Mouse (Mus musculus) cerebellum, adult (tissue): ENCODE measurements at regions not wholly inside any gene's neighbourhood (a gene's known extent, or its start where the extent isn't known, plus 50 kb on each side); places are given as distances from the start of the nearest gene placed in this dataset.

ENCODE experiments used
- ATAC-seq: cut with Nextera tagmentation; 2 replicates; pipeline ENCODE4 v1.9.2; 2017; ENCODE audit warnings: mild to moderate bottlenecking, moderate library complexity, mixed read lengths; ENCODE audit not compliant: insufficient number of reproducible peaks, low FRiP score, low TSS enrichment

DNA sequence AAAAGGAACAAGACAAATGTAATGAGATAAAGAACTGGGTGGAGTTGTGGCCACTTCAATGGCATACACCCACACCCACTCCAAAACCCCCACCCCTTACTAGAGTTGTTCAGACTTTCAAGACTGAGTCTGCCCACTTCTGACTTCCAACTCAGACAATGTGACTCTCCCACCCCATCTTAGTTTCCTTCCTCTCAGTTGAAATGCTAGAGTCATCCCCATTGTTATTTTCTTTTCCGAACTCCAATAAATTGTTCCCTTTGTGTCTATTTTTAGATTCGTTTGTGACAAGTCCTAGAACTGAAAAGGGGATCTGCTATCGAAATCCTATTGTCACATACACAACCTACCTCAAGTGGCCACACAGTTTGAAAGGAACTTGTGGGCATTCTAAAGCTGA lies 200.7 kb upstream of the Bmp2 start:
- ATAC-seq = no peak

DNA sequence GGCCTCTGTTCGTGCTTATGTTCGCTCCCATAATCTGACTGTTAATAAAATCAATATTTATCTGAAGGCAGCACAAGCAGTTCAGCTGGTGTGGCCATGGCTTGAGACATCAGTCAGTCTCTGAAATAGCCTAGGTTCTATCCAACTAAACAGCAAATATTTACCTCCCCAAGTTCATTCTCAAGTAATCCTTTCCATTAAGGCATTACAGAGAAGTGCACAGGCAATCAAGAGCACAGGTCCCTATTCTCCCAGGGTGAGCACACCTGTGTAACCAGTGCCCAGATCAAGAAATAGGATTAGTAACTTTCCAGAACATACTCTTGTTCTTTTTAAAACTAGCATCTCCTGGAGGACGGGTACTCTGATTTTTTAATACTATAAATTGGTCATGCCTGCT lies 199.2 kb upstream of the Bmp2 start:
- ATAC-seq = no peak

- ATAC-seq = no peak
Measured at GRCm38 (mm10) chr2:133362693-133363443, 189.1 kb upstream of the Bmp2 start.

DNA sequence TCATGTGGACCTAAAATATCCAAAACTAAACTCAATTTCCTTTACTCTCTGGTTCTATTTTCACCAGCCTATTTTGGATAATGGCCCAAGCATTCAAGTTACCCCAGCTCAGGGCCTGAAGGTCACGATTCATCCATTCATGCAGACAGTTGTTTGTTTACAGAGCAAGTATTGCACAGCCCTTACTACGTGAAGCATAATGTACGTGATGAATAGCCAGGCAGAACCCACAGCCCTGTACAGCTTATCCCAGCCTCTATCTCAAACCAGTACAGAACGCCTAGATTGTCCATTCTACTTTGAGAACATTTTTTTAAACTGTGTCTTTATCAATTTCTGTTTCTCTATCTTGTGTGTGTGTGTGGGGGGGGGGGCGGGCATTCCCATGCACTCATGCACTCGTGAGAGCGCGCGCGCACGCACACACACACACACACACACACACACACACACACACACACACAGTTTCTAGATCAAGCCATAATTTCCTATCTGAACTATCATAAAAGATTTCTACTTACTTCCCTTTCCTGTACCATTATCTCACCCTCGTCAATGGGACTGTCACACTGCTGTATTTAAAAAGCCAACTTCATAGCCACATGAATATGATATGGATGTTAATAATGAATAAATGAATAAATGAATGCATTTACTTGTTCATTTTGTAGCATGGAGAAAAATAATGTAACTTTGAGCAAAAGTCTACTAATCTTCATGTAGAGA lies 180.3 kb upstream of the Bmp2 start:
- ATAC-seq = no peak

- ATAC-seq = no peak
Measured at GRCm38 (mm10) chr2:133373543-133373942, 178.4 kb upstream of the Bmp2 start.

- no peak for ATAC-seq
Measured at GRCm38 (mm10) chr2:133381054-133381453, 170.9 kb upstream of the Bmp2 start.

DNA sequence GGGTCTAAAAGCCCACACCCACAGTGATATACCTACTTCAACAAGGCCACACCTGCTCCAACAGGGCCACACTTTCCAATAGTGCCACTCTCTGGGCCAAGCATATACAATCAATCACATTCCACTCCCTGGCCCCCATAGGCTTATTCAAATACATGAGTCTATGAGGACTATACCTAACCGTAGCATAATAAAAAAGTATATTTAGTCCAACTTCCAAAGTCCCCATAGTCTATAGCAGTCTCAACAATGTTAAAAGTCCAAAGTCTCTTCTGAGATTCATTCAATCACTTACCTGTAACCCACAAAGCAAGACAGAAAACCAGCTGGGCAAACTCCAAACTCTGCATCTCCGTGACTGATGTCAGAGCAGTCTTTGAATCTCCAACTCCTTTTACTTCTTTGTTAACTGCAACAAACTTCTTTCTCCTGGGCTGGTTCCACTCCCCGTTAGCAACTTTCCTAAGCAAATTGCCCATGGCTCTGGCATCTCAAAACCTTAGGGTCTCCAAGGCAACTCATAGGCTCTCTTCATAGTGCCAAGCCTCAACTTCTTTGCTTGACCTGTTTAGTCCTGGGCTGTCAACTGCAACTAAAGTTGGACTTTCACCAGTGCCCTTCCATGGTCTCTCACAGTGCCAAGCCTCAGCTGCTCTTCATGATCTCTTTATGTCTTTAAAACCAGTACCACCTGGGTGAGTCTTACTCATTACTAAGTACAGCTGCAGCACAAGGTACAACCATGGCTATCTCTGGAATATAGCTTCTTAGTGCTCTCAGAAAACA lies 168.6 kb upstream of the Bmp2 start:
- no peak for ATAC-seq

DNA sequence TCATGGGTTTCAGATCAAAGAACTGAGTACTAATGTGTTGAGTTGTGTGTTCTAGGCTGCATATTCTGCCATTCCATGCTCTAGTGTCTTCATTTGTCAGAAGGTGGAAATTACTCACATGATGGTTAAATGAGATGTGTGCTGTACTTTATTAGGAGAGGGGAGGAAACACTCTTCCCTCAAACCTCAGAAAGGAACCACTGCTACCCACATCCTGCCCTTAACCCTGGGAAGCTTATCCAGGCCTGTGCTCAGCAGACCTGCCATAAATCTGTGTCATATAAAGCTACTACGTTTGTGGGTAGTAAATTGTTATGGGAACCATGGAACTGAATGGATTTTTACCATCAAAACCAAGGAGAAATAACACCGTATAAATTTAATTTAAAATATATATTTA lies 166.7 kb upstream of the Bmp2 start:
- ATAC-seq = no peak

GRCm38 (mm10) chr2:133387349-133387748 lies 164.6 kb upstream of the Bmp2 start:
- ATAC-seq = no peak

- ATAC-seq = no peak
Measured at GRCm38 (mm10) chr2:133392298-133392697, 159.7 kb upstream of the Bmp2 start.

GRCm38 (mm10) chr2:133397566-133397965 lies 154.4 kb upstream of the Bmp2 start:
- no peak for ATAC-seq

DNA sequence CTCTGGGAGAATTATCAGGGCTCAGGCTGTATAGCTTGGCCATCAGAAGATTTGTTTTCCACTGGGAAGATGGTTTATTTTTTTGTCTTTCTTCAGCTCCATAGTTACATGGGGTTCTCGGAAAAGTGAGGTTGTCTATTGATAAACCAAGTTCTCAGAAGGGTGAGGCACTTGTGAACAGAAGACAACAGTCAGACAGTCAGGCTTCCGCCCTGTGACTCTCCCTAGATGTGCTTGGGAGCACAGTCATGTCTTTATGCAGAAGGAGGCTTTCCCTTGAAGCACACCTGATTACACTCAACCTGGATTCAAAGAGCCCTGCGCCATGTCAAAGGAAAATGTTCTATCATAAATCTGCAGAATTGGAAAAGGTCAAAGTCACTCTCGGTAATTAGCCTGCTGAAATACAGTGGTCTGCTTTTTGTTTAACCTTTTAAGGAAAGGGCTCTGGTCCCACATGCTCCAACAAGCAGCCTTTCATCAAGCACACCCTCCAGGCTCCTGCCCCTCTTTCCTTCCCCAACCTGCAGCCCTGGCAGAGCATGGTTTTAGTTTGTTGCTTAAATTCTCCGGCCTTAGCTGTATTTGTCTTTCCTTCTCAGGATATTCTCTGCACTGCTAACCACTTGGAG lies 152.8 kb upstream of the Bmp2 start:
- ATAC-seq = no peak

DNA sequence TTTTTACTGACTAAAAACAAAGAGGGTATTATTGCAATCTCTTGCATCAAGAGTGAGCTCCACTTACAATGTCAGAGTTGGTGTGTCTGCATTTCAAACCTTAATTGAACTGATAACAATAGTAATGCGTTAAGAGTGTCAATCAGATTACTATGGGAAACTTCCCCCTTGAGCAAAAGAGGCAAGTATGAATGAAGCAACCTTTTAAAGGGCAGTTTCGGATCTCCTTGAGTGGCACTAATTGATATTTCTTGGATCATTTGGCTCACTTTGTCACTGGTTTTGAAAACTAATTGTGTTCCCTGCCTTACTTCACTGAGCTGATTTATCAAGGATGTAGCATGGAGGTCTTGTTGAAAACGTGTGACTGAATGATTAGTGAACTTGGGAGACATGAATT lies 151.0 kb upstream of the Bmp2 start:
- ATAC-seq = no peak

DNA sequence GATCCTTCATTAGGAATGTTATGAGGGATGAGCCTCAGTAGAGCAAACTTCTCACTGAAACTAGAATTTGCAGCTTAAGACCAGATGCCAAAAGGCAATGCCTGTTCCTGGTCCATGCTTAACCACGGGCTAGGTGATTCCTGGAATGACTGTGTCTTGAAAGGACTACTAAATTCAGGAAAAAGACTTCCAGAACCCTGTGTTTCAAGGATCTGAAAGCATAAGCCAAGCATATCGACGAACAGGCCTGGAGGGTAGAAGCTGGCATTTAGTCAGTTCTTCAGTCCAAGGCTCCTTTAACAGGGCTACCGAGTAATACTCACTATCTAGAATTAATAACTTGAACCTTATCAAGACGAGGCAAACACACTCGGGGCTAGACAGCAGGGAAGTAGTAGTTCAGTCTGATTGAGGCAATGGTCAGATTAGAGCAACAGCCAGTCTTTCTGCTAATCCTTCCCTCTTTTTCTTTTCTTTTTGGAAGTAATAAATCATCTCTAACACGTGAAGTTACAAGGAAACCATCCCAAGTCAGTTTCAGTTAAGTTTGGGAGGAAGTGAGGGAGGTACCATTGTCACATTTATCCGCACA lies 134.9 kb upstream of the Bmp2 start:
- no peak for ATAC-seq

- ATAC-seq = no peak
Measured at GRCm38 (mm10) chr2:133419686-133420303, 132.2 kb upstream of the Bmp2 start.

DNA sequence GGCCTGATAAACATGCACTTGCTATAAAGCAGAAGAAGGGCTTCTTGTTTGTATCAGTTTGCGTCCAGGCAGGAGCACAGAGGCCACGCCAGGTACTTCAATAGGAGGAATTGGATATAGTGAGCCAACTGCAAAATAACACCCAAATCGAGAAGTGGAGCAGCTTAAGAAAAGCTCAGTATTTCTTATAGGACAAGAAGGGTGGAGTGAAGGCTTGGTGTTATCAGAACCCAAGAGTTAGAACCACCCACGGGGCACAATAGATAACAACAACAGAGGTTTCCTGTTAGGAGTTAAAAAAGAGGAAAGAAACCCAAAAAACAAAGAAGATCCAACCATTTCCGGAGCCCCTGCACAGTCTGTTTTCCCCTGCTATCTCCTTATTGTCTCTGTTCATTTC lies 126.4 kb upstream of the Bmp2 start:
- ATAC-seq = no peak

GRCm38 (mm10) chr2:133427039-133427438 lies 124.9 kb upstream of the Bmp2 start:
- no peak for ATAC-seq

DNA sequence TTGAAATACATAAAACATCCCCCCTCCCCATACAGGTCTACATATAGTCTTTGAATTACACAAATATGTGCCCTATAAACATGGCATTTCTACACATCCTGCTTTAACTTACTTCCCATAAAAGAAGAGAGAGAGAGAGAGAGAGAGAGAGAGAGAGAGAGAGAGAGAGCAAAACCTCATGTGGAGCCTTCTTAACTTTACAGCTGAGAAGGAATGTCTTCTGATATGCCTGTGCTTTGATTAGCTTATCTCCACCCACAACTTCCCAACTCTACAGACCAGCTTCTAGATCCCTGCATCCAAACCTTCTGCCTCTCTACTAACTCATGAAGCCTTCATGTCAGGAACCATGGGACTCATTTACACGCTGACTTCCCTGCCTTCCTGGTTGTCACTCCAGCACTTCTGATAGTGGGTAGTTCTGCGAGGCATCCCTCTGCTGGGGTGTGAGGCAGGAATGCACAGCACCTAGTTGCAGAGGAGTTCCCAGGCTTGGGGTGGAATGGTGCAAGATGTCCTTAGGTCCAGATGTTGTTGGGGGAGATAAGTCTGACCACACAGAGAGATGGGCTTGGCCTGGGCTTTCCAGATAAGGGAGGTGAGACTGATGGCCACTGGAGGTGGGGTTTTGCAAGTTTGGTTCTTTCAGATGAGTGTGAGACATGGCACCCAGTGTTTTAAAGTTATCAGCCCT lies 122.4 kb upstream of the Bmp2 start:
- ATAC-seq = no peak

DNA sequence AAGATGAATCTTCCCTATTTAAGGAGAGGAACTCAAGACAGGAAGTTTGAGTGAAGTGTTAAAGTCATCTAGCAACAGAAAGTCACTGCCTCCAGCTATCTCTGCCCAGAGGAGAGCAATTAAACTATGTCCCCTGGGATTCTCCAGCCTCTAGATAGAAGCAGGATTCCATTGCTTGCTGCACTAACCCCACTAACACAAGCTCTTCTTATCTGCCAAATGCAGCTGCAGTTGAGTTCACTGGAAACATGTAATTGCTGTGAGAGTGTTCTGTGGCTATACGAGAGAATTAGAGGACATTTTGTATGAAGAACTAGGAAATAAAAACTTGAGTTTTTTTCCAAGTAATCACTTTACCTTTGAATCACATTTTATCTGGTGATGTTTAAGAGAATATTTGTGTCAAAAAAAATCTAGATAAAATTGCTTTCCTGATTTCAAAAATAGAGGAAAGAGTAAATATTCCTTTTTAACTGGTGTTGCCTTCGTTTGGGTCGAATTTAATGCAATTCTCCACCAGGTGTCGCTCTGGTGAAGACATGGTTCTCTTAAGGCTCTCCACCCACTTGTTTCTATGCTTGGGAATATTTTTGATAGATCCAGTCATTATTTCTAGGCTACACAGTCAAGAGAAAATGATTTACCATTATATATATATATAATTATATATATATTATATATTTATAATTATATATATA lies 121.1 kb upstream of the Bmp2 start:
- ATAC-seq = no peak
